Mouse (Mus musculus) small intestine, adult 2 months (tissue): ENCODE data around the gene Evi5.

Source experiments
- CTCF ChIP-seq: fragments of 200-500 bp; IDR thresholded peaks from 2 replicates; pipeline ENCODE4 v1.5.1; 2012; ENCODE audit warnings: low read depth, mild to moderate bottlenecking, control low read depth, inconsistent platforms, low read length, moderate library complexity, mixed read lengths; ENCODE audit not compliant: insufficient replicate concordance, insufficient read length; ENCODE audit errors: extremely low read depth
- POLR2A ChIP-seq: fragments of 200-500 bp; IDR thresholded peaks from 2 replicates; pipeline ENCODE4 v1.6.1; 2012; ENCODE audit warnings: low read depth, mild to moderate bottlenecking, control low read depth, inconsistent platforms, low read length, moderate library complexity

DNA sequence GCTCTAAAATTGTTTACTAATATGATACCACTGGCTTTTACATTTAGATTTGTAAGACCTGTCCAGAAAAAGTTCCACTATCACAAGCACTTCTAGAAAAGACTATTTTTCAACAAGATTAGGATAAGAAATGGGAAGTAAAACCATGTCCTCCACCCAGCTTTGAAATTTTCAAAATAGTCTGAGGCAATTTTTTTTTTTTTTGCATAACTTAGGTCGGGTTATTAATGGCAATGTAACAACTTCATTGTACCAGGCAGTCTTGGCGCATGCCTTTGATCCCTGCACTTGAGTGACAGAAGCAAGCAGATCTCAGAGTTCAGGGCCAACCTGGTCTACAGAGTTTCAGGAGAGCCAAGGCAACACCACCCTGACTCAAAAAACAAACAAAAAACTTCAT is 5.2 kb downstream of the Evi5 start:
- TF ChIP-seq CTCF, result no peak
- no peak for TF ChIP-seq POLR2A
